Mouse (Mus musculus): Measurements from ENCODE around the gene Rap2a.

The Rap2a gene

DNA sequence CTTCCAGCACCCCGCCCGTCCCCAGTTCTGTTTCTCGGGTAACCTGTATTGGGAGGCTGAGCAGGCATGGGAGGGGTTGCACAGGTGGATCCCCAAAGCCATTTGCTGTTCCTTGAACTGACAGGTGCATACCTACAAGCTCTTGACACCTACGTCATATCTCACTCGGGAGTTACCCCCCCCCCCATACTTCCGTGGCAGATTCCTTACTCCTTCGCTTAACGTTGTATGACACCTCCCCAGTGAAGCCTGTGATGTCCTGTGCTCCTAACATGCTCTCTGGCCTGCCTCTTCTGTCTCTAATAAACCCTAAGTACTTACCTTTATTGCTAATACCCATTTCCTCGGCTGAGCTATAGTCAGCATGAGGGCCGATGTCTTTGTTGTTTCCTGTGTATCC lies 20.9 kb downstream of the Rap2a start:
- intact Hi-C loops (cut with DNase I): no loop called here

GRCm38 (mm10) chr14:120499601-120500000 lies 21.4 kb downstream of the Rap2a start:
- intact Hi-C loops (cut with DNase I): no loop called here

DNA sequence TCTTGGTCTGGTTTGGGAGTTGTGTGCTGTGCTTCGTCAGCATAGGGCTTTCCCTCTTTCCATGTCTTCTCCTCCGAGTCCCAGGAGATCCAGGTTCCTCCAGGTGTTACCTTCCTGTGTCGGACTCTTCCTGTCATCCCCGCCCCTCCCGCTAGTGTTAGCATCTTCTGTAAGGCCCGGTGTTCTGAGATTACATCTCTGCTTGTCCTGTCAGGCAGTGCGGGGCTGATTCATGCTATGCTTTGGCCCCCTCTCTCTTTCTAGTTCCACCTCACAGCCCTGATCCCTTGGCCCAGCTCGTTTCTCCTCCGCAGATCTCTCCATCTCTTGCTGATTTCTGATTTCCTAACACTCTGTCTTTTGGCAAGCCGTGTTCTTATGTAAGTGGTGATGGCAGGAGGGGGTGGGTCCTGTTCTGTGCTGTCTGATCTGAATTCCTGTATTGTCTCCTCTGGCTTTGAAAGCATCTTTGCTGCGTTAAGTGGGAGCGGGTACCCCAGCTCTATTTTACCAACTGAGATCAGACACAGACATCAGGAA lies 21.8 kb downstream of the Rap2a start:
- intact Hi-C loops (cut with DNase I): no loop called here

- intact Hi-C loops (cut with DNase I): no loop called here
These were observed 22.5 kb downstream of the Rap2a start for GRCm38 (mm10) chr14:120500791-120501190.

DNA sequence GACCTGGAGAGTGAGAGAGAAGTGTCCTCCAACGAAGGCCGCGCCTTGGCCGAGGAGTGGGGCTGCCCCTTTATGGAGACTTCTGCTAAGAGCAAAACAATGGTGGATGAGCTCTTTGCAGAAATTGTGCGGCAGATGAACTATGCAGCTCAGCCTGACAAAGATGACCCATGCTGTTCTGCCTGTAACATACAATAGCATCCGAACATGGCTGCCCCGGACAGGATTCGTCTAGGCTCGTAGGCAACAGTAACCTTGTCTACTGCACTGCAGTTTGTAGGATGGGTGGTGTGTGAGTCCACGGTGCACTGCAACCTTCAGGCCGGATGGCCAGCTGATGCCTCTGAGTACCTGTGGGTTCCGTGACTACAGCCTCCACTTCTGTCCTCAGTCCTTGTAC lies 25.4 kb downstream of the Rap2a start:
- intact Hi-C loops (cut with DNase I): no loop called here

- intact Hi-C loops (cut with DNase I): no loop called here
These were observed 26.2 kb downstream of the Rap2a start for GRCm38 (mm10) chr14:120504423-120504822.

- intact Hi-C loops (cut with DNase I): no loop called here
These were observed 26.8 kb downstream of the Rap2a start for GRCm38 (mm10) chr14:120504928-120505461.

- intact Hi-C loops (cut with DNase I): no loop called here
These were observed 27.7 kb downstream of the Rap2a start for GRCm38 (mm10) chr14:120505918-120506317.

DNA sequence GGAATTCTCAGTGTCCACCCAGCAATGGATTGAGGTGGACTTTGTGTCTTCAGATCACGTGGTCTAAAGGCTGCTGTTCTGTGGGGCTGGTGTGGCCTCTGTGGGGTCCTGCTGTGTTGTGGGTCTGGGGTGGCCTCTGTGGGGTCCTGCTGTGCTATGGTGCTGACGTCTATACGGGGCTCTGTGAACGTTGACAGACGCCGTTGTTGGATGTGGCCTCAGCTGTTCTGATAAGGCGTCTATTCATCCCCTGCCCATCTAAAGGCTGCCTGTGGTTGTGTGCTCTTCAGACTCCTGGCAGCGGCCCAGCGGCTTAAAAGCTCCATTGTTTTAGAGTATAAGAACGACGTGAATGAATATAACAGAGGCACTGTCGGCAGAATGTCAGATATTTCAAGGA lies 29.3 kb downstream of the Rap2a start:
- intact Hi-C loops (cut with DNase I): no loop called here

DNA sequence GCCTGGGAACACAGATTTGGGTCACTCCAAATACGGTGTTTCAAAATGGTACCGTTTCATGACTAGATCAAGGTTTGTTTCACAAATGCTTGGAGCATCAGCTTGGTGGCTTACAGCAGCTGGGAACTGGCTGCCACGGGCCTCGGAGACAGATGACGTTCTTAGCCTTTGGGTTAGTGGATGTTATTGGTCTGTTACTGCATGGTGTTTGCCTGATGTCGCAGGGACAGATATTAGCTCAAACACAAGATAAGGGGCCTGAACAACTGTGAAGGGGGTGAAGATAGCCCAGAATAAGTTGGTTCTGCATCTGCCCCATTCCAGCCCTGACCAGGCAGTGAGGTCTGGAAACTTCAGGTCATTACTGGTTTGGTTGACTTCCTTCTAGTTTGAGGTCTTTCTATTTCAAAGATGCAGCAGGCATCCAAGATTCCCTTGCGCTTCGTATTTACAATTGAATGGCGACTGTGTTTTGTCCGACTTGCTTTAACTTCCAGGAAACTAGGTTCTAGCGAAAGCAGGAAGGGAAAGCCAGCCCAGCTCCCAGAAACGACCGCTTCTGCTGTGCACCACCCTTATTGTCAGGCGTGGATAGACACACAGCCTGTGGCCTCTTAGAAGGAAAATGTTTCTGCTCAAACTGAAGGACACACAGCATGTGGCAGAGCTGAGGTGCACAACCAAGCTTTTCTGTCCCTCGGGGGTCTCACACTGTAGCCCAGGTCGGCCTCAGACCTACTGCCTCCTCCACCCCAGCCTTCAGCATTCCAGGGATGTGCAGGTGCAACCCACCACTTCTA lies 30.5 kb downstream of the Rap2a start:
- intact Hi-C loops (cut with DNase I): no loop called here

DNA sequence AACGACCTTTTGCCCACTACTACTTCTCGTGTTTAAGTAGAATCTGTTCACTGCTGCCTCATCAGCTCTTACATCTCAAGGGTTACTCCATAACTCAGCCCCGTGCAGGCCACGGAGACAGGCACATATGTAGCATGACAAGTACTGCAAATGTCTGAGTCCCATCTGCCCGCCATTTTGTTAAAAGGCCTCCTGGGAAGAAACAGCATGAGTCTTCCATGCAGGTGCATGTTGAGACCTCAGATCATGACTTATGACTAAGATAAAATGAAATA lies 31.1 kb downstream of the Rap2a start:
- intact Hi-C loops (cut with DNase I): no loop called here

DNA sequence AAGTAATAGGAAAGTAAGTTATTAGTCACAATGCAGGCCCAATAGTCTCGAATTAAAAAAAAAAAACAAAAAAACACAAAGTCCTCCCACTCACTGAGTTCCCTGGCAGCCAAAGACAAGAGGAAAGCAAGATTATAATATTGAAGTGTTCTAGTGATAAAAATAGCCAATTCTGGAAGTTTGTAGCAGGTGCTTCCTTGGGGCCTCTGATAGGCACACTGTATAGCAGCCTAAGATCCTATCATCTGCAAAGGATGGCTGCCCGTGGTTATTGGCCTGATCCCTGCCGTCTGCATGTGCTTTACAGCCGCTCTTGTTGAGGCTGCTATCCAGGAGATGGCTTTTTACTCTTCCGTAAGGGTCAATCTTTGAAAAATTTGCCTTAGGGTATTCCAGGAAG lies 33.6 kb downstream of the Rap2a start:
- intact Hi-C loops (cut with DNase I): no loop called here

GRCm38 (mm10) chr14:120514821-120515271 lies 36.6 kb downstream of the Rap2a start:
- intact Hi-C loops (cut with DNase I): no loop called here

DNA sequence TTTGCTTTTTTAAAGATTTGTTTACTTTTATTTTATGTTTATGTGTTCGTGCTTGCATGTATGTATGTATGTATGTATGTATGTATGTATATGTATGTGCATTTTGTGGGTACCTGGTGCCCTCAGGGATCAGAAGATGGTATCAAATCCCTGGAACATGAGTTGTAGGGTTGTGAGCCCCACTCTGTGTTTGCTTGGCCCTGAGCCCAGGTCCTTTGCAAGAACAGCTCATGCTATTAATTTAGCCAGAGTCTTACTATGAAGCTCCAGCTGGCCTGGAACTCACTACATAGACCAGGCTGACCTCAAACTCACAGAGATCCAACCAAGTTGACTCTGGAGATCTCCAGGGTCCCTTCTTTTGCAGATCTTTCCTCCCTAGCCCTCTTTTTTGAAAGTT lies 37.1 kb downstream of the Rap2a start:
- intact Hi-C loops (cut with DNase I): no loop called here

GRCm38 (mm10) chr14:120518706-120519105 lies 40.5 kb downstream of the Rap2a start:
- intact Hi-C loops (cut with DNase I): no loop called here

GRCm38 (mm10) chr14:120519921-120520320 lies 41.7 kb downstream of the Rap2a start:
- intact Hi-C loops (cut with DNase I): no loop called here

DNA sequence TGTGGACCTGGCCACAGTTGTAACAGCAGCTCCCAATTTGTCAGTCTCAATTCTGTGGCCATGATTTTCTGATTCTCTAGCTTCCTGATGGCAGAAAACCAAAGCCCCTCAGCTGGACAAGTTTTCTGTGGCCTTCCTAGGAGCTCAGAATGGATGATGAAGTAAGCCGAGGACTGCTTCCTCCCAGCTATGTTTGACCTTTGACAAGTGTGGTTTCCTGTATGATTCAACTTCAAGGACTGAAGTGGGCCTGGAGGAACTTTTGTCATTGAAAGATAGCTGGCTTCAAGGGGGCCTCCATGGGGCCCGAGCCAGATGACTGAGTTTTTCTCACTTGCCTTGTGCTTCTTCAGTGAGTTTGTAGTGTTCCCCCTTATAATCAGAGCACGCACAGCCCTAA lies 42.6 kb downstream of the Rap2a start:
- intact Hi-C loops (cut with DNase I): no loop called here

GRCm38 (mm10) chr14:120523296-120523695 lies 45.1 kb downstream of the Rap2a start:
- intact Hi-C loops (cut with DNase I): no loop called here

- intact Hi-C loops (cut with DNase I): no loop called here
These were observed 47.4 kb downstream of the Rap2a start for GRCm38 (mm10) chr14:120525644-120526043.

DNA sequence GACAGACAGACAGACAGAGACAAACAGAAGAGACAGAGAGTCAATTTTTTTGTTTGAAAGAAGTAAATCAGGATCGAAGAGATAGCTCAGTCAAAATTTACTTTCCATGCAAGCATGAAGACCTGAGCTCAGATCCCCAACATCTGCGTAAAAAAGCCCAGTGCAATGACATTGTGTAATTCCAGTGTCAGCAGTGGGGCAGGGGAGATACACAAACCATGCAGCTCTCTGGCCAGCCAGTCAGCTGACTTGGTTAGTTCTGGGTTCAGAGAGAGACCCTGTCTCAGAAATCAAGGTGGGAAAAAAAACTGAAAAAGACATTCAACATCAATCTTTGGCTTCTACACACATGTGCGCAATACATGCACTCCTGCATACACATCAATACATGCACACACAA lies 55.1 kb downstream of the Rap2a start:
- intact Hi-C loops (cut with DNase I): no loop called here

GRCm38 (mm10) chr14:120534841-120535271 lies 56.6 kb downstream of the Rap2a start:
- intact Hi-C loops (cut with DNase I): no loop called here

GRCm38 (mm10) chr14:120535446-120535845 lies 57.2 kb downstream of the Rap2a start:
- intact Hi-C loops (cut with DNase I): no loop called here

GRCm38 (mm10) chr14:120535924-120536323 lies 57.7 kb downstream of the Rap2a start:
- intact Hi-C loops (cut with DNase I): no loop called here
